Mouse (Mus musculus) left cerebral cortex, postnatal 10 days (tissue): ENCODE measurements around the gene Sel1l3. TPM values are rescaled to one million over a fixed set of nuclear protein-coding genes. Genes with fewer than 3 reads are reported as not detected.
A peak's percentile ranks its signal among the peaks of the same experiment; 100 is the strongest.

Experiments used
- DNase-seq, 2 experiments: peaks; one replicate each; pipeline ENCODE4 v3.0.0; 2021 to 2022; ENCODE audit warnings: low spot score in 2 of 2, mixed read lengths in 1 of 2; ENCODE audit errors: extremely low spot score in 1 of 2
- intact Hi-C: fragments of 180-260 bp; cut with DNase I; formaldehyde crosslinking; loops from one replicate; pipeline ENCODE4 v1.15.1; 2025
- total RNA-seq, 2 experiments: library from RNA; stranded (reverse); gene quantifications; 2 replicates each; pipeline ENCODE4 v1.2.3; 2021

Gene Sel1l3
- total RNA-seq, 2 experiments from 2014 or later: 67.3 to 76.5 TPM

DNA sequence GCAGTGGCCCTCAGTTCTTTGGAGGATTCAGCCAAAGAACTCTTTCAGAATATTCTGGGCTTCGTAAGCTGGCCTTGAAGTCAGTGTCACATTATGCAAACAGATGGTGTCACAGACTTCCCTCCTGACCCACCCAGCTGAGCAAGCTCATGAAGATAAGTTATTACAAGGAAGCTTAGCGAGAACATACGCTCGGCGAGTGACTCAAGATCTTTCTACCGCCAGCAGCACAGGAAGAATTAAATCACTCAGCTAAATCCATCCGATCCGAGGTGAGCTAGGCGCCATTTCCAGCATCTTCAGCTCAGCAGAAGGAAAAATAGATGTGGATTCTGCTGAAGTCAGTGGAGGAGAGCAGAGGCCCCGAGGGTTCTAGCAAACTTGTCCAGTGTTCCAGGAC, 26.5 kb downstream of the Sel1l3 start:
- intact Hi-C loops: no loop called here
- DNase-seq: peak in 1 of 2 experiments; percentile 49

DNA sequence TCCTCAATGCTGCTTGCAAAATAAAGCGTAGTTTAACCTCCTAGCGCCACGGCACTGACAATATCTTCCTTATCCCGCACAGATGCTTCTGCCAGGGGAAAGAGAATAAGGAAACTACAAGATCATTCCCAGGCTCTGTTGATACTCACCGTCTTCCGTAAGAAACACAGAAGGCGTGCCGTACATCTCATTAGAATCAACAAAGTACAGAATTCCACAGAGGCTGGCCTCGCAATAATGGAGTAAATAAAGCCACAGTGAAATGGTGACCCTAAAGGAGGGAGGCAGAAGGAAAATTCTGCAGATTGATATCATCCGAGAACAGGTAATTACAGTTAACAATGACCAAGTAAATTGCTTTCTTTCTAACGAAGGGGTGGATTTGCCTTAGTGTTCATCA, 27.9 kb downstream of the Sel1l3 start:
- intact Hi-C loops: no loop called here

DNA sequence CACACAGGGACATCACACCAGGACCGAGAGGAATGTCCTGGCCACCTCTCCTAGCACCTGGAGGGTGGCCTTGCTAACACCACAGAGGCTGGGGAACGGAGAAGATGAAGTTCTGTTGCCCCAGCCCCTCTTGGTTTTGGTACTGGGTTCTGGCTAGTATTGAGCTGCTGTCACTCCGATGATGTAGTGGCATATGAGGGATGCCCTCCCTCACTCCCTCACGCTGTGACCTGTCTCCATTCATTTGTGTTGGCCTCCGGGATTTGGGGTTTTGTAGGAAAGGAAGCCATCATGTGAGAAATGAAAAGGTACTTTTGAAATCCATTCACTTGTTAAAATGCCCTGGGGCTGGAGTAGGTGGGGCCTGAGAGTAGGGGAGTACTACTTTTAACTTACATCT, 33.8 kb downstream of the Sel1l3 start:
- intact Hi-C loops: no loop called here
- DNase-seq: no peak

More for the DNA sequence above, 27.9 kb downstream of the Sel1l3 start:
- no peak for DNase-seq

- DNase-seq: no peak
- intact Hi-C loops: no loop called here
Measured at GRCm38 (mm10) chr5:53176703-53177102, 37.0 kb downstream of the Sel1l3 start.

DNA sequence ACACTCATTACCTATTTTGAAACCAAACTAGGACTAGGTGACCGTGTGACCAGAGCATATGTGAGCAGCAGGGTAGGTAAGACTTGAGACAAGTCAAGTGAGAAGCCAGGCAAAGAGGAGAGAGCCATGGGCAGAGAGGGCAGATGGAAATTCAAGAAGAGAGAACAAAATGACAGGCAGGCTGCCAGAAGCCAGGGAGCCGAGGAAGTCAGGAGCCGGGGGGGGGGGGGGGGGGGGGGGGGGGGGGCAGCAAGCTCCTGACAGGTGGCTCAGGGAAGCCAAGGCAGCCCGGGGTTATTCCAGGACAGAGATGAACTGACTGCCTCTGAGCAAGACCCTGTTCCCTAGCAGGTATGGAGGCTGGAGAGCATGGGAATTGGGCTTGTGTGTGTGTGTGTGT, 37.7 kb downstream of the Sel1l3 start:
- intact Hi-C loops: no loop called here
- DNase-seq: peak in 1 of 2 experiments; percentile 17

DNA sequence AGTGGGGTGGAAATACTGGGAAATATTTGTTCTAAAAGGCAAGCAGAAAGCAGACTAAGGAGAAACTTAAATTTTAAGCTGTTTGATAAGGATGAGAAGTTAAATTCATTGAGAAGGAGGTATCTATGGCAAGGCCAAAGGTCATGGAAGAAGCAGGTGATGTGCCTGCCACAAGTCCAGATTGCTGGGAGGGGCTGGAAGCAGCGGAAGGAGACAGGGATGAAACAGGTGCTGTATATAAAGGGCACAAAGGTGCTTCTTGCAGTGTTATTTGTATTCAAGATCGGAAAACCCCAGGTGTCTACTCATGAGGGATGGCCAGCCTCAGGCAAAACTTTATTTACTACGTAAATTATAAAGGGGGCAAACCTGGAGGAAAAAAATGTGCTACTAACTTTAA, 38.5 kb downstream of the Sel1l3 start:
- intact Hi-C loops: no loop called here

DNA sequence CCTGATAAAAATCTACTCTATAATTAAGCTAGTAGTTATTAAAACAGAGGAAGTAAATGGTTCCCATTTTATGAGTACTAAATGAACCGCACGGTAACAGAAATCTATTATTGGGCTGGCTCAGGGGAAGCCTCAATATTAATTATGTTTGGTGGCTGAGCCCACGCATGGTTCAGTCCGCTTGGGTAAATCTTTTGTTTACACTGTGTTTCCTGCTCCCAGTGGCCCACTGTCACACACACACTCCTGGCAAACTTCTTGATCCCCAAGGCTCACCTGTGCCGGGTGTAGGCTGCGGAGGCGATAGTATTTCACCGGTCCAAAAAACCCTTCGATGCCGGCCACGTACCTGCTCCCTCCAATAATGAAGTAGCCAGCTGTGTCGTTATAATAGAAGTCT, 39.3 kb downstream of the Sel1l3 start:
- DNase-seq: peak in 1 of 2 experiments; percentile 6
- intact Hi-C loops: no loop called here

More for the DNA sequence above, 38.5 kb downstream of the Sel1l3 start:
- DNase-seq: peak in 1 of 2 experiments; percentile 2

DNA sequence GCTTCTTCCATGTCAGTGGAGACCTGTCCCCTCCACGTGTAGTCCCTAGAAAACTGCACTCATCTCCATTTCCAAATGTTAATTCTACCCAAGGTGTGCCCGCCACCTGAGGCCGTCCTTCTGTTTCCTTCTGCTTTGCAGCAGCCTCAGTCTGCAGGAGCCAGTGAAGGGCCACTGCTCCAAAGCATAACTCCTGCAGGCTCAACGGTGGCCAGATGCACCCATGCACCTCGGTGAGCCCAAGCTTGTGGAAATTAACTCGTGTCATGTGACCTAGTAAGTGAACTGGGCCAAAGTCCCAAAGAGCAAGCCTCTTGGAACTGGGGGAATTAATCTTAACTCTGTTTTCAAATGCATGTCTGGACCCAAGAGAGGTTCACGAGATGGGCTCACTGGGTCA, 40.8 kb downstream of the Sel1l3 start:
- DNase-seq: peak in 1 of 2 experiments; percentile 11
- intact Hi-C loops: no loop called here

- DNase-seq: peak in 1 of 2 experiments; percentile 8
- intact Hi-C loops: no loop called here
Measured at GRCm38 (mm10) chr5:53172256-53172636, 41.5 kb downstream of the Sel1l3 start.

- intact Hi-C loops: no loop called here
- peak in 1 of 2 experiments; percentile 13 for DNase-seq
Measured at GRCm38 (mm10) chr5:53171611-53172255, 42.0 kb downstream of the Sel1l3 start.

- DNase-seq: peak in 1 of 2 experiments; percentile 15
- intact Hi-C loops: no loop called here
Measured at GRCm38 (mm10) chr5:53167564-53167963, 46.2 kb downstream of the Sel1l3 start.

- intact Hi-C loops: no loop called here
- no peak for DNase-seq
Measured at GRCm38 (mm10) chr5:53165672-53166071, 48.1 kb downstream of the Sel1l3 start.

DNA sequence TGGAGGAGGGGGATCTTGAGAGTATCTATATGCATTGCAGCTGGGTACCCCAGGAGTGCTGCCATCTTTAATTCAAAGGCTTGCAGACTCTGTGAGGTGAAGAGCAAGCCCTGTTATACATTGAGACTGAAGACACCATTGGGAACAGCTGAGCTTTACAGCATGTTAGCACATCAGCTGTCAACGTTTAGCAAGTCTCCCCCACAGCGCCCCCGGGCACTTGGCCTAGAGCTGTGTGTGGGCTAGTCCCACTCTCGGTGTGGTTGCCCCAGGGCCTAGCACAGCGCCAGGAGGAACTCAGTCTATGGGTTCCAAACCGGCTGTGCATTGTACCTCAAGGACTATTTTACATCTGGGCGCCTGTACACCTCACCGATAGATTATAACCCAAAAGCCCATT, 51.3 kb downstream of the Sel1l3 start:
- intact Hi-C loops: no loop called here
- DNase-seq: no peak

DNA sequence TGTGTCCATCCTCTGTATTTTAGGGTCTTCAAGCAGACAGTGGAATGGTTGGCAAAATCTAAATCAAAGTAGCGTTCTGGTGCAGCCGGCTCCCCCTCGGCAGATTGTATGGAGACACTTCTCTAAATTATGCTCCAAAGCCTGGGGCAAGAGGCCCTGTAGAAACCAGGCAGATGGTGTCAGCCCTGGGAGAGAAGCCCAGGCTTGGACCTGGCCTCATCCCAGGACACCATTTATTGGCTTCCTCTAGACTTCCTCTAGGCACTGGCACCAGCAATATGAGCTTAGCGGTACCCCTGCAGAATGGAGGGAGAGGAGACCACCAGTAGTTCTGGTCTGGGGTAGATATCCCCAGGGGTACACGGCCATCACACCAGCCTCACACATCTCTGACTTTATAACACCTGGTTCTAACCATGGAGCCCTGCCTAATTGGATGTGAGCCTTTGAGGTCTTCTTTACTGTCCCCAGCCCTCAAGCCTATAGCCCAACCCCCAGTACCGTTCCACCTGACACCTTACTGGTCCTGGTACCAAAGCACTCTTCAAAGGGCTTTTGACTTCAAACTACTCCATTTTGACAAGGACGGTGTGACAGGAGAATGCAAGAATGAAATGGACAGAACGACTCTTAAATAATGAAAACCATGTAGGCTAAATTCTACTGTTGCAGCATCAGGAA, 52.1 kb downstream of the Sel1l3 start:
- DNase-seq: no peak
- intact Hi-C loops: no loop called here

- intact Hi-C loops: no loop called here
- no peak for DNase-seq
Measured at GRCm38 (mm10) chr5:53160207-53160606, 53.5 kb downstream of the Sel1l3 start.

GRCm38 (mm10) chr5:53159631-53160030, 54.1 kb downstream of the Sel1l3 start:
- intact Hi-C loops: loop anchor here (5.0 kb wide), 1 partner anchor 53 kb away; the partner anchor contains the start of gene Sel1l3
- no peak for DNase-seq

- no peak for DNase-seq
- intact Hi-C loops: loop anchor here (5.0 kb wide), 1 partner anchor 53 kb away; the partner anchor contains the start of gene Sel1l3
Measured at GRCm38 (mm10) chr5:53159166-53159565, 54.6 kb downstream of the Sel1l3 start.

- intact Hi-C loops: loop anchor here (5.0 kb wide), 1 partner anchor 56 kb away; the partner anchor contains the start of gene Sel1l3
- peak in 1 of 2 experiments; percentile 68 for DNase-seq
Measured at GRCm38 (mm10) chr5:53155985-53156679, 57.6 kb downstream of the Sel1l3 start.

- intact Hi-C loops: no loop called here
- peak; percentile 65 to 75 for DNase-seq
Measured at GRCm38 (mm10) chr5:53154501-53154900, 59.2 kb downstream of the Sel1l3 start.

- intact Hi-C loops: no loop called here
- no peak for DNase-seq
Measured at GRCm38 (mm10) chr5:53154078-53154477, 59.6 kb downstream of the Sel1l3 start.
